Mouse (Mus musculus) forebrain, embryonic 14.5 days (tissue): Measurements from ENCODE around the gene Knop1. TPM values are rescaled to one million over a fixed set of nuclear protein-coding genes. Genes with fewer than 3 reads are reported as not detected.

ENCODE experiments used
- ATAC-seq: fragments of 200-750 bp; cut with Nextera tagmentation; 2 replicates; pipeline ENCODE4 v1.8.0; 2017; ENCODE audit warnings: mild to moderate bottlenecking, moderate library complexity
- DNase-seq: peaks from one replicate; pipeline ENCODE4 v3.0.0-alpha.2; 2015; ENCODE audit warnings: low spot score
- H3K27ac ChIP-seq: fragments of 300-500 bp; sonication (generic); 2 replicates; pipeline ENCODE4 v1.5.1; 2014; ENCODE audit warnings: low read depth, mild to moderate bottlenecking, control low read depth, low read length, moderate library complexity
- H3K27me3 ChIP-seq: fragments of 300-500 bp; sonication (generic); replicated peaks from 2 replicates; pipeline ENCODE4 v1.6.1; 2014; ENCODE audit warnings: low read length, control low read depth, mixed read lengths; ENCODE audit not compliant: control insufficient read depth, insufficient read depth
- H3K36me3 ChIP-seq: fragments of 300-500 bp; sonication (generic); 2 replicates; pipeline ENCODE4 v1.6.1; 2014; ENCODE audit warnings: low read length, control low read depth; ENCODE audit not compliant: control insufficient read depth, insufficient read depth
- H3K4me1 ChIP-seq: fragments of 300-500 bp; sonication (generic); 2 replicates; pipeline ENCODE4 v1.6.1; 2014; ENCODE audit warnings: antibody characterized with exemption, low read length, control low read depth; ENCODE audit not compliant: control insufficient read depth, insufficient read depth
- H3K4me2 ChIP-seq: fragments of 300-500 bp; sonication (generic); 2 replicates; pipeline ENCODE4 v1.6.1; 2014; ENCODE audit warnings: mild to moderate bottlenecking, control low read depth, low read length
- H3K4me3 ChIP-seq: fragments of 300-500 bp; sonication (generic); 2 replicates; pipeline ENCODE4 v1.5.1; 2014; ENCODE audit warnings: low read depth, low read length, control low read depth
- H3K9ac ChIP-seq: fragments of 300-500 bp; sonication (generic); 2 replicates; pipeline ENCODE4 v1.6.1; 2014; ENCODE audit warnings: mild to moderate bottlenecking, low read length, control low read depth, moderate library complexity
- H3K9me3 ChIP-seq: fragments of 300-500 bp; sonication (generic); replicated peaks from 2 replicates; pipeline ENCODE4 v1.6.1; 2016; ENCODE audit warnings: low read length, control low read depth, mixed read lengths; ENCODE audit not compliant: control insufficient read depth
- WGBS: fragments of 180-500 bp; shearing (Covaris S2); extraction: QIAGEN DNeasy Blood & Tissue Kit; methylation state at CpG from one replicate; pipeline ENCODE4 v1.1.7; 2014; 5-methylcytosine and 5-hydroxymethylcytosine counted together
- polyA plus RNA-seq: library from polyadenylated mRNA; unstranded; fragments of >200 nt; fragmentation: Nextera tagmentation; extraction: Ambion mirVana; gene quantifications from 2 replicates; pipeline ENCODE4 v1.2.1, GENCODE M21; 2014

Gene Knop1
- polyA plus RNA-seq, 1 experiment from 2014 or later, result 77.9 TPM

DNA sequence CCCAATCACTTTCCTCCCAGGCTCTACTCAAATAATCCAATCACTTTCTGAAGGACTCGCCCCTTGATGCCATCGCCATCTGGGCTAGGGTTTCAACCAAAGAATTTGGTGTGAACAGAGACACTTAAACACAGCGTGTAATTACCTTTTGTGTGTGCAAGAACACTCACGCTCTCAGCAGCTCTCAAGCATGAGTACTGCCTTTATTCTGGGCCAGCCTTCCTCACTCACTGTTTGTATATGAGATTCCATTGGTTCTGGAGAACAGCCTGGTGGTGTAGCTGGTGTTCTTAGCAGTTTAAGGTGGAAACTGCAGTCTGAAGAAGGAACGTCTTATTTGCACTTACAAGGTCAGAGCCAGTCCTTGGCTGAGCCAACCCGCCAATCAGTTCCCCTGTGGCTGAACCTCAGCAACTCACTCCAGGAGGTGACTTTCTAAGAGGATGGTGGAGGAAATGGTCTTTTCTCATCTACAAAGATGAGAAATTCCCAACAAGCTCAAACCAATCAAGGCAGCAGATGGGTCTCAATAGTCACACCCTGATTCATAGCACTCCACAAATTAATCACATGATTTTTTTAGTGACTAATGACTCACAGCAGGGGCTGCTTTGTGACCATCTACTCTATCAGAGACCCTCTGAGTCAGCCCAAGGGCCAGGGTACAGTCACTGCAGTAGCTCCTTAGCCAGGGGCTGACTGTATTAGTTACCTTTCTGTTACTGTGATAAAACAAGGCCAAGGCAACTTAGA, 31.4 kb upstream of the Knop1 start:
- H3K27ac ChIP-seq, result no peak overlapping the region
- no peaks in the 10 kb centered on the region for H3K27me3 ChIP-seq
- H3K9me3 ChIP-seq, result no peaks in the 10 kb centered on the region
- 24% methylated on average over 6 of the region's 6 CpGs for WGBS
- peaks cover 17% of the 10 kb centered on the region for H3K4me1 ChIP-seq
- DNase-seq (peak; percentile 34), ATAC-seq (peak; percentile 55)
- no peaks in the 10 kb centered on the region for H3K36me3 ChIP-seq
- no peak overlapping the region for H3K4me3 ChIP-seq
- H3K9ac ChIP-seq, result no peak overlapping the region
- H3K4me2 ChIP-seq, result no peak overlapping the region

DNA sequence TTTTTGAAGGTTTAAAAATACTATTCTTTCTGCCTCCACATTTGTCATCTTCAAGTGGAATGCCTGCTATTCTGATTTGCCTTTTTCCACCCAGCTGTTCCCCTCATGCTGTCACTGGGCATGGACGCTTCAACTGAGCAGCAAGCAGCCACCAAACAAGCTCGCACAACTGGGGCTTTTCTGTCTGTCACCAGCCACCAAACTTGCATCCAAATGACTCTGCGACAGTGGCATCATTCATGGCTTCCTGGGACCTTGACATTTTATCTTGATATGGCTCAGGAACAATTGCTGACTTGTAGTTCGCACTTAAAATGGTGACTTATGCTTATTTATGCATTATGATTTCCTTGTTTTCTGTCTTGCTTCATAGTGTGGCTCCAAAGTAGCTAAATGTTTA, 28.9 kb upstream of the Knop1 start:
- no peaks in the 10 kb centered on the region for H3K36me3 ChIP-seq
- H3K9ac ChIP-seq, result no peak overlapping the region
- WGBS, result 85% methylated on average over 4 of the region's 4 CpGs
- no peak for DNase-seq
- H3K4me2 ChIP-seq, result no peak overlapping the region
- peaks cover 17% of the 10 kb centered on the region for H3K4me1 ChIP-seq
- no peak for ATAC-seq
- H3K4me3 ChIP-seq, result no peak overlapping the region
- no peaks in the 10 kb centered on the region for H3K9me3 ChIP-seq
- no peak overlapping the region for H3K27ac ChIP-seq
- H3K27me3 ChIP-seq, result no peaks in the 10 kb centered on the region

GRCm38 (mm10) chr7:118883957-118884356, 27.9 kb upstream of the Knop1 start:
- 75% methylated on average over 4 of the region's 4 CpGs for WGBS
- ATAC-seq (no peak), DNase-seq (no peak)
- peaks cover 13% of the 10 kb centered on the region for H3K4me1 ChIP-seq
- H3K4me2 ChIP-seq, result no peak overlapping the region
- no peaks in the 10 kb centered on the region for H3K36me3 ChIP-seq
- H3K4me3 ChIP-seq, result no peak overlapping the region
- H3K9me3 ChIP-seq, result no peaks in the 10 kb centered on the region
- H3K9ac ChIP-seq, result no peak overlapping the region
- H3K27me3 ChIP-seq, result no peaks in the 10 kb centered on the region
- no peak overlapping the region for H3K27ac ChIP-seq

GRCm38 (mm10) chr7:118879466-118880029, 23.5 kb upstream of the Knop1 start:
- WGBS, result 78% methylated on average over 3 of the region's 3 CpGs
- Histone ChIP-seq H3K9me3 (no peaks in the 10 kb centered on the region), H3K36me3 (no peaks in the 10 kb centered on the region), H3K4me3 (no peak overlapping the region), H3K4me1 (no peaks in the 10 kb centered on the region), H3K4me2 (no peak overlapping the region), H3K9ac (no peak overlapping the region), H3K27me3 (no peaks in the 10 kb centered on the region), H3K27ac (no peak overlapping the region)
- no peak for ATAC-seq
- DNase-seq, result peak; percentile 13

DNA sequence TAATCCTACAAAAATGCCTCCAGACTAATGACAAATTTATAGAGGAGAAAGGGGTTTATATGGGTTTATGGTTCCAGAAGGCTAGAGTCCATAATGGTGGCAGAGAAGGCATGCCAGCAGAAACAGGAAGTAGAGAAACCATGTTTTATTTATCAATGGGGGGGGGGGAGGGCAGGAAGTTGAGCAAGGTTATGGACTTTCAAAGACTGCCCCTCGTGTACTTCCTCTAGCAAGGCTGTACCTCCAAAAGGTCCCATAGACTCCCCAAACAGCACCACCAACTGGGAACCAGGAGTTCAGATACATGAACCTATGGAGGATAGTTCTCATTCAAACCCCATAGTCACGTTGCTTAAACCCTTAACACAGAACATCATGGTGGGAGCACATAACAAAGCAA, 9.3 kb upstream of the Knop1 start:
- no peaks in the 10 kb centered on the region for H3K9me3 ChIP-seq
- H3K4me2 ChIP-seq, result no peak overlapping the region
- 90% methylated on average over 2 of the region's 2 CpGs for whole genome bisulfite sequencing
- no peak overlapping the region for H3K27ac ChIP-seq
- H3K36me3 ChIP-seq, result no peaks in the 10 kb centered on the region
- no peak overlapping the region for H3K9ac ChIP-seq
- no peak for DNase-seq
- no peaks in the 10 kb centered on the region for H3K4me1 ChIP-seq
- ATAC-seq, result no peak
- no peak overlapping the region for H3K4me3 ChIP-seq
- H3K27me3 ChIP-seq, result no peaks in the 10 kb centered on the region

DNA sequence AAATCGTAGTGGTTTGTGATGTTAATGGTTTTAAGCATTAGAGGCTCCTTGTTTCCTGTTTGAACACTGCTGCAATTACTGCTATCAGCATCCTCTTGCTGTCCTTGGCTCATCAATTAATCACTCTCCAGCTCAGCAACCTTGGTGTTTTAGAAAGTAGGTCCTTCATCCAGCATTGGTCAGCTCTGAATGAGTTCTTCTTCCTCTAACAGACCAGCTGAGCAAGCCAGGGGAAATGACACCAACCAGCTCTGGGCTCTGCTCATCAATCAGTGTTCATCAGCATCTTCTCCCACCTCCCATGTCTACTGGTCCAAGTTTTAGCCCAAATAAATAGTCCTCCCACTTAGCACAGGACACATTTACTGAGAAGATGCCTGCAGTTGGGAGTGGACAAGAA, 2.6 kb upstream of the Knop1 start:
- WGBS, result 92% methylated on average over 1 of the region's 1 CpGs
- no peaks in the 10 kb centered on the region for H3K9me3 ChIP-seq
- no peak overlapping the region for H3K9ac ChIP-seq

GRCm38 (mm10) chr7:118855171-118855876, 730 bp downstream of the Knop1 start, which contains the start of gene Iqck:
Gene Iqck (plus strand): TSS chr7:118855752.
- no peaks in the 10 kb centered on the region for H3K9me3 ChIP-seq
- peaks cover 5% of the 10 kb centered on the region; the same call in 1 of the 2 replicates for H3K4me1 ChIP-seq
- peaks cover 26% of the 10 kb centered on the region for H3K36me3 ChIP-seq
- peak within 1 kb of the TSS; percentile 70 for H3K27ac ChIP-seq
- WGBS, result under 1% methylated on average over 56 of the region's 57 CpGs
- no peaks in the 10 kb centered on the region for H3K27me3 ChIP-seq
- peak; percentile 97 for DNase-seq
- H3K4me3 ChIP-seq, result peak within 1 kb of the TSS; percentile 66
- peak within 1 kb of the TSS; percentile 82 for H3K4me2 ChIP-seq
- ATAC-seq, result peak; percentile 99
- H3K9ac ChIP-seq, result peak within 1 kb of the TSS; percentile 72

More for the DNA sequence above, 2.6 kb upstream of the Knop1 start:
- H3K4me3 ChIP-seq, result no peak overlapping the region
- DNase-seq, result no peak
- ATAC-seq, result no peak
- peaks cover 5% of the 10 kb centered on the region; the same call in 1 of the 2 replicates for H3K4me1 ChIP-seq
- H3K4me2 ChIP-seq, result no peak overlapping the region
- no peaks in the 10 kb centered on the region for H3K36me3 ChIP-seq
- no peaks in the 10 kb centered on the region for H3K27me3 ChIP-seq
- no peak overlapping the region for H3K27ac ChIP-seq

- Histone ChIP-seq H3K4me2 (peak overlapping the region; percentile 82), H3K9ac (peak overlapping the region; percentile 72), H3K4me1 (peaks cover 5% of the 10 kb centered on the region; the same call in 1 of the 2 replicates), H3K27ac (no peak overlapping the region), H3K4me3 (peak overlapping the region; percentile 66), H3K9me3 (no peaks in the 10 kb centered on the region), H3K36me3 (peaks cover 33% of the 10 kb centered on the region), H3K27me3 (no peaks in the 10 kb centered on the region)
- DNase-seq (no peak), ATAC-seq (no peak)
- 19% methylated on average over 3 of the region's 3 CpGs for WGBS
Observed at GRCm38 (mm10) chr7:118854606-118855005, 1.4 kb downstream of the Knop1 start.
